In the genomic region with DNA sequence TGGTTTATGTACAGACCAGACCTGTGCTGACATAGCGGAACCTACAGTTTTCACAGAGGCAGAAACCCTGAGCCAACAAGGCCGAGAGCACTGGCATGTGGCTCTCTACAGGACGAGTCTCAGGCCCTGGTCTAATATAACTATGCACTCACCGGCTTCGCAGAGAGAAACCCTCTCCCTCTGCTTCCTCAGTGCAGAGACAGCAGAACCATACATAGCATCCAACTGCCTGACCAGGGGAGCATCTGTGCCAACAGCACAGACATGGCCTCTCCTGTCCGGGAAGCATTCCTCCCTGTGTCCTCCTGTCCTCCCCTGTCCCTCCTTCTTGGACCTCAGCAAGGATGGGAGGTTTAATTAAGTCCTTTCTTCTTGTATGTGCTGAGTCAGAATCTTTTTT, we compare ENCODE assay signal across 25 mouse cellular contexts.
"Had no signal": no experiment of that assay in that cellular context is flagged by ENCODE, and none has a peak within 500 bp of the region (broad histone marks: within the 10 kb centered on the region; RNA-seq: fewer than 3 reads in every experiment).

No protein-coding gene starts in this region.

- H3K4me3 ChIP-seq: gastrocnemius, adult 2 months; heart, adult 2 months; heart, embryonic 12.5 days; heart, embryonic 15.5 days; hindbrain, embryonic 10.5 days; hindbrain, embryonic 12.5 days; layer of hippocampus, adult 2 months; left cerebral cortex, adult 2 months; limb, embryonic 10.5 days; limb, embryonic 12.5 days; liver, embryonic 13.5 days had no signal

- ATAC-seq: forebrain, embryonic 16.5 days; hindbrain, embryonic 16.5 days; inflammation-experienced regulatory T-cells, adult 6 months; intestine, embryonic 16.5 days had no signal

- H3K4me2 ChIP-seq: heart, embryonic 12.5 days; heart, embryonic 15.5 days; hindbrain, embryonic 12.5 days; hindbrain, embryonic 14.5 days; limb, embryonic 12.5 days; liver, embryonic 11.5 days; liver, embryonic 13.5 days had no signal

- DNase-seq: gastrocnemius, adult 2 months; gastrocnemius, postnatal 10 days; gastrocnemius, postnatal 25 days; heart, adult 2 months; heart, postnatal 4 days; kidney, adult 8-10 months; kidney, postnatal 25 days; kidney, postnatal 4 days; liver; liver, embryonic 13.5 days had no signal

- H3K36me3 ChIP-seq: heart, embryonic 15.5 days; hindbrain, embryonic 12.5 days; liver, embryonic 13.5 days had no signal

- H3K27ac ChIP-seq: gastrocnemius, adult 2 months; heart, adult 2 months; hindbrain, embryonic 10.5 days; hindbrain, embryonic 12.5 days; hindbrain, embryonic 14.5 days; kidney, postnatal 0 days; layer of hippocampus, adult 2 months; left cerebral cortex, adult 2 months; limb, embryonic 10.5 days; limb, embryonic 12.5 days; liver, embryonic 13.5 days had no signal

- H3K9me3 ChIP-seq: heart, embryonic 12.5 days; heart, embryonic 15.5 days; hindbrain, embryonic 10.5 days; hindbrain, embryonic 12.5 days; limb, embryonic 10.5 days; limb, embryonic 12.5 days; liver, embryonic 13.5 days had no signal

- H3K4me1 ChIP-seq: hindbrain, embryonic 10.5 days; hindbrain, embryonic 12.5 days; limb, embryonic 10.5 days; limb, embryonic 12.5 days; liver, embryonic 13.5 days had no signal

- H3K9ac ChIP-seq: heart, embryonic 12.5 days; heart, embryonic 15.5 days; hindbrain, embryonic 12.5 days; hindbrain, embryonic 14.5 days; limb, embryonic 12.5 days; liver, embryonic 13.5 days had no signal

- H3K27me3 ChIP-seq: heart, embryonic 12.5 days; heart, embryonic 15.5 days; hindbrain, embryonic 12.5 days; limb, embryonic 12.5 days; liver, embryonic 13.5 days had no signal
